Mouse (Mus musculus) neural tube, embryonic 14.5 days (tissue): ENCODE data around the gene Myrf. TPM values are rescaled to one million over a fixed set of nuclear protein-coding genes. Genes with fewer than 3 reads are reported as not detected.

Experiments used
- ATAC-seq: fragments of 200-750 bp; cut with Nextera tagmentation; 2 replicates; pipeline ENCODE4 v1.8.0; 2017; ENCODE audit warnings: low read depth, mild to moderate bottlenecking, moderate TSS enrichment, moderate library complexity
- H3K27ac ChIP-seq: fragments of 300-500 bp; sonication (generic); 2 replicates; pipeline ENCODE4 v1.5.1; 2014; ENCODE audit warnings: low read depth, mild to moderate bottlenecking, control low read depth, low read length, moderate library complexity, mixed read lengths
- H3K27me3 ChIP-seq: fragments of 300-500 bp; sonication (generic); 2 replicates; pipeline ENCODE4 v1.6.1; 2014; ENCODE audit warnings: low read length; ENCODE audit not compliant: control insufficient read depth, insufficient read depth
- H3K36me3 ChIP-seq: fragments of 300-500 bp; sonication (generic); 2 replicates; pipeline ENCODE4 v1.6.1; 2014; ENCODE audit warnings: low read length, mixed read lengths; ENCODE audit not compliant: control insufficient read depth, insufficient read depth
- H3K4me1 ChIP-seq: fragments of 300-500 bp; sonication (generic); 2 replicates; pipeline ENCODE4 v1.6.1; 2014; ENCODE audit warnings: low read length; ENCODE audit not compliant: control insufficient read depth, insufficient read depth
- H3K4me2 ChIP-seq: fragments of 300-500 bp; sonication (generic); 2 replicates; pipeline ENCODE4 v1.6.1; 2014; ENCODE audit warnings: mild to moderate bottlenecking, low read depth, low read length, control low read depth
- H3K4me3 ChIP-seq: fragments of 300-500 bp; sonication (generic); 2 replicates; pipeline ENCODE4 v1.5.1; 2014; ENCODE audit warnings: low read depth, low read length, control low read depth, mixed read lengths
- H3K9ac ChIP-seq: fragments of 300-500 bp; sonication (generic); replicated peaks from 2 replicates; pipeline ENCODE4 v1.6.1; 2014; ENCODE audit warnings: low read depth, mild to moderate bottlenecking, control low read depth, low read length, mixed read lengths
- H3K9me3 ChIP-seq: fragments of 300-500 bp; sonication (generic); 2 replicates; pipeline ENCODE4 v1.6.1; 2016; ENCODE audit warnings: low read length; ENCODE audit not compliant: control insufficient read depth
- WGBS: fragments of 180-500 bp; shearing (Covaris S2); extraction: QIAGEN DNeasy Blood & Tissue Kit; methylation state at CpG from one replicate; pipeline ENCODE4 v1.1.7; 2014; 5-methylcytosine and 5-hydroxymethylcytosine counted together
- polyA plus RNA-seq: library from polyadenylated mRNA; unstranded; fragments of >200 nt; fragmentation: Nextera tagmentation; extraction: Ambion mirVana; gene quantifications from 2 replicates; pipeline ENCODE4 v1.2.1, GENCODE M21; 2014

The Myrf gene
- polyA plus RNA-seq, 1 experiment from 2014 or later, result 0.76 TPM

DNA sequence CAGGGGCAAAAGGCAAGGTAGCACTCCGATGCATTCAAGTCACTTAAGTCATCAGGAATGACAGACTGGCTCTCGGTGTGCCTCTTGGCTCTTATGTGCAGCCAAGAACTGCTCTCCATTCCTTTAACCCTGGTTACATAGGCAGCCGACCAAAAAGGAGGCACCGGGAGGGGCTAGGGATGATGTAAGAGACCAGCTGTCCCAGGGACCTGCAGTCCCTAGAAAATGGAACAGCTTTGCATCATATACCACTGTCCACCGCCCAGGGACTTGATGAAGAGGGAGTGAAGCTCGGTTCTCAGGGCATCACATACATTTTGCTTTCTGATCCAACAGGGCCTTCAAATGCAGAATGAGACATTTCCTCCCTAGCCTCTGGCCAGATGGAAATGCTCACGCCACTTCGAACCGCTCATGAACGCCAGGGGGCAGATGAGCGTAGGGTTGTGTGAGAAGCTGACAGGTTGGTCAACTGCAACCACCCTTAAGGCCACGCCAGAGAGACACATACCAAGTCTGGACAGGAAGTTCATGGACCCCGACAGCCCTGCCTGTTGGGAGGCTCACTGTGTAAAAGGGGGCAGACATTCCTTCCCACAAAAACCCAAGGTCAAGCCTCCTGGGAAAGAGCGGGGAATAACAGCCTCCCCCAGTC, 25.8 kb upstream of the Myrf start:
- Histone ChIP-seq H3K4me1 (0 out of 2 replicates have a peak, but pooled peaks cover 3% of the 10 kb centered on the region), H3K4me3 (no peak overlapping the region), H3K9ac (no peak overlapping the region), H3K27ac (no peak overlapping the region), H3K9me3 (no peaks in the 10 kb centered on the region), H3K27me3 (0 out of 2 replicates have a peak, but pooled peaks cover 3% of the 10 kb centered on the region), H3K36me3 (0 out of 2 replicates have a peak, but pooled peaks cover 3% of the 10 kb centered on the region), H3K4me2 (no peak overlapping the region)
- 24% methylated on average over 14 of the region's 14 CpGs for WGBS
- peak; percentile 36; the same call in 1 of the 2 replicates for ATAC-seq

DNA sequence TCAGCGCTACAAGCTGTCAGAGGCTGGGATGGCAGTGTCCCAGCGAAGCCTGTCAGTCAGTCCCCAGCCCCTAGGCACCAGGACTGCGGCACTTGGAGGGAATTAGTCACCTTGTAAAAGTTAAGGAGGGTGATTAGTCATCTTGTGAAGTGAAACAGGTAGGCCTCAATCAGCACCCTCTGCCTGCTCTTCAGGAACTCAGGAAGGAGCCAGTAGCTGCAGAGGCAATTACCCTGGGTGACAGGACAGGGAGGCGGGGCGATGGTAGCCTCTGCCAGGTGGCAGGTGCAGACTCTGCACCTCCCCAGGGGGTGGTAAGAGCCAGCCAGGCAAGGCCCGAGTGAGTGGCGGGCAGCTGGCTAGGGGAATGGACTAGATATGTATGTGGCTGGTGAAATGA, 20.8 kb upstream of the Myrf start:
- no peak for ATAC-seq

DNA sequence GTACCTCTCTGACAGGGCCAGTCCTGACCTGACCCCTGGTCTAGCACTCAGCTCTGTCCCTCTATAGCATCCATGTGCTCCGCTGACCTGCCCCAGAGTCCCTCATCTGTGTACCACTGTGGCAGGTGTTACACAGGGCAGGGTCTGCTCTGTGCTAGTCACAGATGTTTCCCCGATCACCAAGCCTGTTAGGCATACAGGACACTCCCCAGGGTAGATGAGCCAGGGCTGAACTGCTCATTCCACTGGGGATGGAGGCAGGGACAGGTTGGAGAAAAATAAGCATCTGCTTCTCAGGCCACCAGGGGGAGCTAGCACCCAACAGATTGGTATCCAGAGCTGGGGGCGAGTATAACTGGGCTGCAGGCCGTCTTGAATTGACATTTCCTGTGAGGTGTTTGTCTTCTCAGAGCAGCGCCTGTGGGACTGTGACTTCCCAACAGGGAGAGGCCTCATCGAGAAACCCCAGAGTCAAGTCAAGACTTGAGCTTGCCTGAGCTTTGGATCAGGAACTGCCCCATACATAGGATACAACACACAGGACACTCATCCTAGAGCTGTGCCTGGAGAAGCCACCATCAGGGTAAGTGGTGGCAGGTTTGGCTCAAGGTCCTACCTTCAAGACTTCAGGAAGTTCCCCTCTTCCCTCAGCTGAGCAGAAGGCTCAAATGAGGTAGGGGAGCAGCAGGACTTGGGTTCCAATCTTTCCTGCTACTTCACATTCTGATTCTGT, 17.9 kb upstream of the Myrf start:
- 22% methylated on average over 6 of the region's 6 CpGs for WGBS
- Histone ChIP-seq H3K9me3 (no peaks in the 10 kb centered on the region), H3K4me1 (no peaks in the 10 kb centered on the region), H3K9ac (no peak overlapping the region), H3K27me3 (0 out of 2 replicates have a peak, but pooled peaks cover 2% of the 10 kb centered on the region), H3K36me3 (peaks cover 10% of the 10 kb centered on the region), H3K4me3 (no peak overlapping the region), H3K4me2 (no peak overlapping the region), H3K27ac (no peak overlapping the region)
- ATAC-seq, result peak; percentile 62; the same call in 1 of the 2 replicates

More for the DNA sequence above, 20.8 kb upstream of the Myrf start:
- 0 out of 2 replicates have a peak, but pooled peaks cover 2% of the 10 kb centered on the region for H3K27me3 ChIP-seq
- H3K9me3 ChIP-seq, result no peaks in the 10 kb centered on the region
- H3K36me3 ChIP-seq, result peaks cover 10% of the 10 kb centered on the region
- no peaks in the 10 kb centered on the region for H3K4me1 ChIP-seq
- no peak overlapping the region for H3K27ac ChIP-seq
- H3K4me2 ChIP-seq, result no peak overlapping the region
- 60% methylated on average over 7 of the region's 7 CpGs for WGBS
- H3K9ac ChIP-seq, result no peak overlapping the region
- no peak overlapping the region for H3K4me3 ChIP-seq

DNA sequence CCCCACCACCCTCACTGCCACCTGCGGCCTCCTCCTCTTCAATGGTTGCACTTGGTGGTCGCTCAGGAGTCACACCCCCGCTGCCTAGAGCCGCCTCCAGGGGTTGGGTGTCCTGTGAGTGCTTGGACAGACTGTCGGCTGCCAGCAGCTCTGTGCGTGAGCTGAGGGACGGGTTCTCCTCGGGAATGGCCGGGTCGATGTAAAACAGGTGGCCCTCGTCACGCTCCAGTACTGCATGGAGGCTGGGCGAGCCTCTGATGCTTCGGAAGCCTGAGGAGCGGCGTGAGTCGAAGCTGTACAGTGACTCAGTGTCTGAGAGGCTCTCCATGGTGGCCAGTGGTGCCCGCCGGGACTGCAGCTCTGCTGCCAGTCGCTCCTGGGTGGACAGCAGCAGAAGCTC, 7.6 kb upstream of the Myrf start:
- Histone ChIP-seq H3K4me2 (no peak overlapping the region), H3K9me3 (no peaks in the 10 kb centered on the region), H3K4me1 (no peaks in the 10 kb centered on the region), H3K36me3 (peaks cover 10% of the 10 kb centered on the region), H3K27me3 (no peaks in the 10 kb centered on the region), H3K9ac (no peak overlapping the region), H3K4me3 (no peak overlapping the region), H3K27ac (no peak overlapping the region)
- ATAC-seq, result no peak
- WGBS, result 63% methylated on average over 20 of the region's 20 CpGs

DNA sequence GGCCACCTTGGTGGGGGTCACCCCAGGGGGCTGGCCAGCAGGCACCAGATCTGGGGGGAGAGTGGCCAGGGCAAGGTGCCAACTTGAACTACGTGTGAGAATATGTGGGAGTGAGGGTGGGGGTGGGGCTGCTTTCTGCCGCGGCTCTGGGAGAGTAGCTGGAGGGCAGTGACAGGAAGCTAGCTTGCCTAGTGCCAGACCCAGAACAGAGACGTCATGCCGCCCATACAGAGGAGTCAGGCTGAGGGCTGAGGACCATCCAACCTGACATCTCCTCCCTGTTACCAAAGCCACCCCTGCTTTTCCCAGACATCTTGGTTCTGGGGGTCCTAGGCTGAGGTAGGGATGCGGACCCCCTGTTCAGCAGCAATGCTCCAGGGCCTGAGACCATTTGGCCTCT, 6.6 kb upstream of the Myrf start:
- H3K4me1 ChIP-seq, result no peaks in the 10 kb centered on the region
- H3K4me2 ChIP-seq, result no peak overlapping the region
- H3K36me3 ChIP-seq, result peaks cover 10% of the 10 kb centered on the region
- H3K4me3 ChIP-seq, result no peak overlapping the region
- ATAC-seq, result no peak
- no peaks in the 10 kb centered on the region for H3K9me3 ChIP-seq
- WGBS, result 31% methylated on average over 6 of the region's 6 CpGs
- H3K9ac ChIP-seq, result no peak overlapping the region
- H3K27ac ChIP-seq, result no peak overlapping the region
- H3K27me3 ChIP-seq, result no peaks in the 10 kb centered on the region

DNA sequence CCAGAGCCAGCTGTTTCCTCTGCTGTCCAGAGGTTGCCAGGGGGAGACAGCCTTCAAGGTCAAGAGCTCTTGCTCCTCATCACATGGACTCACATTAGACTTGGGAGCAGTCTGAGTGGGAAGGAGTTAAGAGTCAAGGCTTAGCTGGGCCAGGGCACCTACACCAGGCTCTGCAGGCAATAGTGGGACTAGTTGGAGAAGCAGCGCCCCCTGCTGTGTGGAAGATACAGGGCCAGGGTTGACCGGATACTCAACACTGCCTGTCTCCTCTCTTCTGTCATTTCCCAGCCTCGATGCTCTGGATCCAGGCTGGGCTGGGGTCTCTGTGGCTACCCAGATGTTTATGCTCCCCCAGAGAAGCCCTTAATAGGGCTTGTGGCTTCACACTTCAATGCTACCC, 3.6 kb upstream of the Myrf start:
- Histone ChIP-seq H3K4me2 (no peak overlapping the region), H3K27me3 (peaks cover 5% of the 10 kb centered on the region), H3K9me3 (no peaks in the 10 kb centered on the region), H3K4me3 (no peak overlapping the region), H3K27ac (no peak overlapping the region), H3K9ac (no peak overlapping the region), H3K4me1 (peaks cover 4% of the 10 kb centered on the region; the same call in 1 of the 2 replicates), H3K36me3 (peaks cover 3% of the 10 kb centered on the region; the same call in 1 of the 2 replicates)
- 29% methylated on average over 3 of the region's 3 CpGs for WGBS
- ATAC-seq, result no peak

DNA sequence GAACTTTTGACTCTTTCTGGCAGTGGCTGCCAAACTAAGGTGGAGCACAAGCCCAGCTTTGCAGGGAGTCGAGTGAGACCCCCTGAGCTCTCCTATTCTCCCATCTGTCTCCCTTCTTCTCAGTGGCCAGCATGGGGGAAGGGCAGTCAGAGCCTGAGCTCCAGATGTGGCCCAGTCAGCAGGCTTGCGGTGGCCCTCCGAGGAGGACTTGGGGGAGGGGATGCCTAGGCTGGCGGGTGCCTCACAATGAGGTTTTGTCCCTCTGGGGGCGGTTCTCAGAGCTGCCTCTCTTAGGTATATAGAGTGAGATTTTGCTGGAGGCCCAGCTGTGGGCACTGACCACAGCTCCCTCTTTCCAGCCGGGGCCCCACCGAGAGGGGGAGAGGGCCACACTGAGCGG, 2.4 kb upstream of the Myrf start:
- ATAC-seq, result no peak
- no peak overlapping the region for H3K4me3 ChIP-seq
- WGBS, result 3% methylated on average over 8 of the region's 8 CpGs

DNA sequence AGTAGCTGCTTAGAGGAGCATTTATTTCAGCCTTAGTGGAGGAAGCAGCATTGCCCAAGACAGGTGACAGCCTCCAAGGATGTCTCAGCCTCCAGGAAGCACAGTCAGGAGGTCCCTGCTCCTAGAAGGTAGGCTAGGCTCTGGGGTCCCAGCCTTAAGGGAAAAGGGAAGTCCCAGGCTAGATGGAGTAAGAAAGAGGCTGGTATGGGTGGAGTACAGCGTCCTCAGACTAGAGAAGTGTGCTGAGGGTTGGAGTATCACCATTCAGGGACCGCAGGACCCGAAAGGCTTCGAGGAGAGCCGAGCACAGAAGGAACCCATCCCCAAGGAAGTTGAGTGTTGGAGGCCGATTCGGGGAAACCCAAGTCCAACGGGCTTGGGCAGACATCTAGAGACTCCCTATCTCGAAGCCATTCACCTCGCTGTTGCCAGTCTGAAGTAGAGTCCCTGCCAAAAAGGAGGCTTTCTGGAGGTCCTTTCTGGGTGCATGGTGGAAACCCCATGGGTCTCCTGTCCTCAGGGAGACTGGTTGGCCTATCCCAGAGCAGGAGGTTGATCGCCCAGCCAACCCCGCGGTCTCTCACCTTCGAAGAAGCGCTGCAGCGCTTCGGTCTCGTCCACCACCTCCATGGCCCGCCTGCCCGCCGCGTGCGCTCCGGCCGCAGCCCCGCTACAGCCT, 434 bp downstream of the Myrf start:
- no peaks in the 10 kb centered on the region for H3K36me3 ChIP-seq
- WGBS, result 6% methylated on average over 20 of the region's 26 CpGs
- peak overlapping the region; percentile 31 for H3K4me3 ChIP-seq
- peak overlapping the region; percentile 37; the same call in 1 of the 2 replicates for H3K9ac ChIP-seq
- H3K27me3 ChIP-seq, result peaks cover 5% of the 10 kb centered on the region
- peak overlapping the region; percentile 60 for H3K4me2 ChIP-seq
- no peak overlapping the region for H3K27ac ChIP-seq
- no peak for ATAC-seq
- no peaks in the 10 kb centered on the region for H3K9me3 ChIP-seq
- H3K4me1 ChIP-seq, result peaks cover 4% of the 10 kb centered on the region; the same call in 1 of the 2 replicates

More for the DNA sequence above, 2.4 kb upstream of the Myrf start:
- H3K4me1 ChIP-seq, result peaks cover 4% of the 10 kb centered on the region; the same call in 1 of the 2 replicates
- no peak overlapping the region for H3K4me2 ChIP-seq
- peaks cover 5% of the 10 kb centered on the region for H3K27me3 ChIP-seq
- 0 out of 2 replicates have a peak, but pooled peaks cover under 1% of the 10 kb centered on the region for H3K36me3 ChIP-seq
- H3K27ac ChIP-seq, result no peak overlapping the region
- H3K9me3 ChIP-seq, result no peaks in the 10 kb centered on the region
- no peak overlapping the region for H3K9ac ChIP-seq
